Mouse (Mus musculus): ENCODE results near the gene Cacng3.

Cacng3 gene

DNA sequence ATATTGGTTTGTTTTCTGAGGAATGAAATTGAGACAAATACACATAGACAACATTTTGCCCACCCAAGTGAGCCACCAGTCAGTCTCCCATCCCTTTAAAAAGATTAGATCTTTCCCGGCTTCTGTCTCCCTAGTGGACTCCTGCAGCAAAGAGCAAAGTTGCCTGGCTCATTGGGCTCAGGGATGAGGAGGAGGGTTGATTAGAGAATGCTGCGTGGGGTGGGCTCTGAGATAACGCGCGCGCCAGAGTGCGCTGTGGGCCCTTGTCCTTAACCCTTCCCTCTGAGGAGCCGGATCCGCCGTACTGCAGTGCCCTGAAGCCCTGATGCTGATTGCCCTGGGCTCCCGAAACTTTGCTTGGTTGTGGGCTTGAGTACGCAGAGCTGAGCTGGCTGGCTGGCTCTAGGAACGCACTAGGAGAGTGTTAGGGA lies at the start of gene Cacng3:
Gene Cacng3 (plus strand): TSS at position 51 of the 431 bp plus-strand sequence.
- DNase-seq = no peak

- DNase-seq = no peak
Observed at GRCm38 (mm10) chr7:122622125-122622774, 48.0 kb upstream of the Cacng3 start.

GRCm38 (mm10) chr7:122623753-122624152 lies 46.5 kb upstream of the Cacng3 start:
- DNase-seq = no peak

DNA sequence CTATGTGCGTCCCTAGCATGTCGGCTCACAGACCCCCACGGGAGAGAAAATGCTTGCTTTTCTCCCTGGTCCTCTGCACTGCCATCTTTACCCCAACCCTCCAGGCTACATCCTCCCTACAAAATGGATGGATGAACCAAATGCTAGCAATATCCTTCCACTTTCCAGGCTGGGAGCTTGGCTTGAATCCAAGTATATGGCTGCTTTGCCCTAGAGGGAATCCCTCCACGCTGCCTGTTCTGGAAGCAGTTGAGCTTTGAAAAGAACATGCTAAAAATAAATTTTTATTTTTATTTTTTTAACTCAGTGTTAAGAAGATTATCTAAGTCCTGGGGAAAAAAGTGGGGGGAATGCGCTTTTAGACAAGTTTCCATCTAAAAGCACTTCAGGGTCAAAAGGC lies 42.2 kb upstream of the Cacng3 start:
- DNase-seq = no peak

DNA sequence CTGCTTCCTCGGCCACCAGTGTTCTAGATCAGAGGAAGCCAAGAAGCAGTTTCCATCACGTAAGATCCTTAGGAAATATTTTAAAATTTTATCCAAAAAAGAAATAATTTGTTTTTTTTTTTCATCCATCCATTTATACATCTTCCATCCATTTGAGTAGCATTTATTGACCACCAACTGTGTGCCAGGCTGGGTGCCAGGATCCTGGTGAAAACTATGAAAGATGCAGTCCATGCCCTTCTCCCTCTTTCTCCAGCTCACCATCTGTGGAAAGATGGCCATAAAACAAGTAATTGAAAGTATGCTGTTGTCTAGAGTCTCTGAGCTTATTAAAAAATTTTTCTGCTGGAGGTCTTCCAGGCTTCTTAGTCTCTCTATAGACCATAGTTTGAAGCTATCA lies 39.9 kb upstream of the Cacng3 start:
- no peak for DNase-seq

- no peak for DNase-seq
Observed at GRCm38 (mm10) chr7:122631151-122631550, 39.1 kb upstream of the Cacng3 start.

DNA sequence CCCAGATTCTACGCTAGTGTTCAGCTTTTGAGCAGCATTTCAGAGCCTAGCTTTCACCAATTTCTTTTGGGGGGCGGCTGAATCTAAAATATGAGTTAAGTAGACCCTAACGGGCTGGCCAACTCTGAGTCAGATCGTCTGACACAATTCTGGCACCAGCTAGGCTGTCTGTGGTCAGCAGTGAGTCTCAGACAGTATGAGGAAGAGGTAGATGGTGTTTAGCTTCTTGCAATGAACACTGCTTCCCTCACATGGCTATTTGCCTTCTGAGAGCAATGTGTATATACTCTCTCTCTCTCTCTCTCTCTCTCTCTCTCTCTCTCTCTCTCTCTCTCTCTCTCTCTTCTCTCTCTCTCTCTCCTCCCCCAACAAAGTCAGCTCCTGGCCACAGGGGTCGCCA lies 37.3 kb upstream of the Cacng3 start:
- peak in 1 of 2 experiments; percentile 14 for DNase-seq

- peak; percentile 9 to 61 for DNase-seq
Observed at GRCm38 (mm10) chr7:122633463-122633862, 36.8 kb upstream of the Cacng3 start.

DNA sequence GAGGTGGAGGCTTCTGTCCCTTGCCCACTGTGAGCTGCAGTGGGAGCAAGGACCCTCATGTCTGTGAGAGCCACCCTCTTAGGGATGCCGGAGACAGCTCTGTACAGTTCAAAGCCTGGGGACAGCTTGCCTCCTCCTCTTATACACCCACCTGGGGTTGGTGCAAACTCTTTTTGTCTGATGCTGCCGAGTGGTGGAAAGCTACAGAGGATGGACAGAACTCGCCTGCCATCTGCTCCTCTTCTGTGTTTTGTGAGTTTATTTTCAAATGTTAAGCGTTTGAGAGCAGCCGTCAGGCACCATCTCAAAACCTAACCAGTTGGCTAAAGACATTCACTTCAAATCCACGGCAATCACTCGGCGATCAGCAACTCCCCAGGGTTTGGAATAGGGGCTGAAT lies 26.6 kb upstream of the Cacng3 start:
- no peak for DNase-seq

DNA sequence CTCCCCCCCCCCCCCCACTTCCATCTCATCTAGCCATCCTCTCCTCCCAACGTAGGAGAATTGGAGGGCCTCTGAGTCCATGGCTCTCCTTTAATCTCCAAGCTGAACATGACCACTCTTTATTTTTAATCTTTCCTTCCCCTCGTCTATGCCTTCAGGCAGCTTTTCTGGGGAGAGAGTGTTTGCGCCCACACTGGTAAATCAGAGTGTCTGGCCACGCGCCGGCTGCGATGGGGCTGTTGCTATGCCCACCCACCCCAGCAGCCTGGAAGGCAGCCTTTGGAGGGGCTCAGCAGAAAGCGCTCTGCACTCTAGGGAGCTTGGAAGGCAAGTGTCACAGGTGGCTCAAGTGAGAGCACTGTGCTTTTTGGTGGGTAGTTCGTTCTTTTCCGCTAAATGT lies 21.0 kb upstream of the Cacng3 start:
- DNase-seq = no peak

DNA sequence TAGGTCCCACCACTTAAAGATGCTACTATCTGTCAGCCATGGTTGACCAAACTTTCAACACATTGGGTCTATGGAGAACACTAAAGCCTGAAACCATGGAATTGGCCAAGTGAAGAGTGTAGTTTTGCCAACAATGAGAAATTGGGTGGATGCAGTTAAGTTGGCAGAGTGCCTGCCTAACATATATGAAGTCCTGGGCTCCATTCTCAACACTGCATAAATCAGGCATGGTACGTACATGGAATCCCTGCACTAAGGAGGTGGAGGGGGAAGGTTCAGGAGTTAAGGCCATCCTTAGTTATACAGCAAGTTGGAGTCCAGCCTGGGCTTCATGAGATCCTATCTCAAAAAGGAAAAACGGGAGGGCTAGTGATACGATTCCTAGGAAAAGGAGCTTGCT lies 17.8 kb upstream of the Cacng3 start:
- DNase-seq = no peak

GRCm38 (mm10) chr7:122656671-122657070 lies 13.6 kb upstream of the Cacng3 start:
- DNase-seq = no peak

GRCm38 (mm10) chr7:122657423-122658126 lies 12.7 kb upstream of the Cacng3 start:
- no peak for DNase-seq

- no peak for DNase-seq
Observed at GRCm38 (mm10) chr7:122665311-122666049, 4.8 kb upstream of the Cacng3 start.

DNA sequence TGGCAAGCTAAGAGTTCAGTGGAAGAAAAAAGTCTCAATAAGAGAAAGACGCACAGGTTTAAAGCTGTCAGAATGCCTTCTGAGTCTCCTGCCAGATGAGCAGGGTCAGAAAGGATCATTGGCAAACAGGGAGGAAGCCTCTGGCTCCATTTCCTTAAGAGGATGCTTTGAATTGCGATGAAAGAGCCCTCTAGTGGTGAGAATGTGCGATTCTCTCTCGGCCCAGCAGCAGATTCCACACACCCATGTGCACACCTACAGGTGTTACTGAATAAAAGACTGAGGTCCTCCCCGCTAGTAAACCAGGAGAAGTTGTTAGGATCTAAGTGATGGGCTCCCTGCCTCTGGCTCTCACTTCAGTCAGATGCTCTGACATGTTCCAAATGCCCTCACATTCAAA lies 2.4 kb upstream of the Cacng3 start:
- peak in 1 of 2 experiments; percentile 24 for DNase-seq

- DNase-seq = peak; percentile 91 to 92
Observed at GRCm38 (mm10) chr7:122670873-122671641, 765 bp downstream of the Cacng3 start.

DNA sequence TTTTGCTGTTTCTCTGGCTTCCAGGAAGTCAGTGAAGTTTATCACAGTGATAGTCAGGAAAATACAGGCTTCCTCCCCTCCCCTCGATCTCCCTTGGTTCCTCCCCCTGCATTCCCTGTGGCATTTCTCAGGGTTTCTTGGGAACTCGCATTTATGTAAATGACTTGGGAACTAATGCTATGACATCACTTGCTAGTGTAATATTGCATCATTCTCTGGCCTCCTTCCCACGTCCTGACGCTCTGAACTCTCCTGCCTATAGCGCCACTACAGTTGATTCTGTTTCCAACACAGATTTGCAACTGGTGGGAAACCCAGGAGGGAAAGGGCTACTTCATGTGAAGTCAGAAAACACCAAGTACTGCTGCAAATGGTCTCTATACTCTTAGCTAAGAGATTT lies 2.7 kb downstream of the Cacng3 start:
- DNase-seq = no peak

DNA sequence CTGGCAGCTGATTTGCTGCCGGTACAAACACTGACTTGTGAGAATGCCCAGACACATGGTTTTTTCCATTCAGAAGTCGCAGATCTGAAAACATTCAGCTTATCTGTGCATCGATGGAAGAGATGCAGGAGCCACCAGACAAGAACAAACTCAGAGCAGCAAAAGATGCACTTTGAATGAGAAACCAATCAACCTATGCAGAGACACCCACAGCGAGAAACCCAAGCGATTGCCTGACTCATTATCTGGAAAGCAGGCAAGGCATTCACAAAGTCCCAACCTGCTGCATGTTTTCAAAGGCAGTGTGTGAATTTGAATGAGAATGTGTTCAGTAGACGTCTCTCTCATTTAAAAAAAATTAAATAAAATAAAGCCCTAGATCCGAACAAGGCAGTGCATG lies 4.9 kb downstream of the Cacng3 start:
- DNase-seq = no peak

DNA sequence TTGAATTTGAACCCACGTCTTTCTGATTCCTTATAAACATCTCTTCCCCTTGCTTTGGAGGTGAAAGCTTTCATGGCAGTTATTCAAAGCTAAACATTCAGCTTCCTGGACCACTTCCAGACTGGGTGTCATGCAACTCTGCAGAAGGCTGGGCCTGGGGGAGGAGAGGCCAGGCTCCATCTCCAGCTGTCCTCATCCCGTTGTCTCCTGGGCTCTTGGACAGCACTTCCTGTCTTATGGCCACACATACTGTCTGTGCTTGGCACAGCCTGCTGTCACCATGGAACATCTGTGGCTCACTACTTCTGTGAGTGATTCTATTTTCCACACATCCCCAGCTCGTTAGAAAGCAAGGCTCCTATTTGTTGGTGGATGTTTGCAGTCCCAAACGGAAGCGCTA lies 31.5 kb downstream of the Cacng3 start:
- DNase-seq = peak; percentile 56 to 79

GRCm38 (mm10) chr7:122702443-122702842 lies 32.2 kb downstream of the Cacng3 start:
- no peak for DNase-seq

DNA sequence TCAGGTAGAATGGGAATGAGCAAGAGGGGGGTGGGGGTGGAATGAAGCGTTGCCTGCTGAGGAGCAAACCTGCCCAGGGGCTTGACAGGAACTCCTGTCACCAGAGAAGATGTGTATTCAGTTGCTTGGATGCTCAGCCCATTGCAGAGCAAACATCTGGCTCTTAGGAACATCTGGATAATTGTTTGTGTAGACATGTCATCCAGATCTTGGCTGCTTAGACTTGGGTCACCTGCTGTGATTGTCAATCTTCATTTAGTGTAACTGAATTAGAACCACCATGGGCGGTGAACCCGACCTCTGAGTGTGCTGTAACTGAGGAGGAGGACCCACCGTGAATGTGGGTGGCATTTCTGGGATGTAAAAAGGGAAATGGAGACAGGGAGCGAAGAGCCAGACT lies 36.4 kb downstream of the Cacng3 start:
- no peak for DNase-seq

- no peak for DNase-seq
Observed at GRCm38 (mm10) chr7:122716299-122716698, 46.0 kb downstream of the Cacng3 start.

- no peak for DNase-seq
Observed at GRCm38 (mm10) chr7:122718540-122718939, 48.2 kb downstream of the Cacng3 start.

Measured in lung, postnatal 4 days (tissue).